Mouse (Mus musculus): ENCODE results near the gene Tead4. TPM values are rescaled to one million over a fixed set of nuclear protein-coding genes. Genes with fewer than 3 reads are reported as not detected.

Tead4 gene
- polyA plus RNA-seq, 1 experiment: 29.9 TPM

GRCm38 (mm10) chr6:128298246-128298645, 2.4 kb downstream of the Tead4 start:
- Histone ChIP-seq H3K4me3 (ENCODE audit: low read depth, low read length) (no peak overlapping the region), H3K27ac (ENCODE audit: insufficient read depth, low read length) (no peak overlapping the region), H3K9me3 (replicated peaks; ENCODE audit: control insufficient read depth, insufficient read depth, low read length, poor library complexity, severe bottlenecking) (no peaks in the 10 kb centered on the region), H3K4me1 (ENCODE audit: control insufficient read depth, insufficient read depth, low read length) (peaks cover 20% of the 10 kb centered on the region), H3K27me3 (ENCODE audit: control insufficient read depth, insufficient read depth, low read length, poor library complexity, severe bottlenecking) (no peaks in the 10 kb centered on the region), H3K36me3 (ENCODE audit: control insufficient read depth, insufficient read depth, low read length, poor library complexity, severe bottlenecking) (no peaks in the 10 kb centered on the region), H3K9ac (ENCODE audit: low read depth, poor library complexity, severe bottlenecking) (no peak overlapping the region)
- no peak for TF ChIP-seq CTCF (IDR thresholded peaks at IDR 0.05; ENCODE audit: low read depth, low read length)
- no peak for TF ChIP-seq POLR2A (IDR thresholded peaks at IDR 0.05; ENCODE audit: insufficient read depth, low read length)
- no peak for TF ChIP-seq EP300 (IDR thresholded peaks at IDR 0.05; ENCODE audit: insufficient read depth, low read depth, low read length)

GRCm38 (mm10) chr6:128296750-128297393, 3.8 kb downstream of the Tead4 start:
- Histone ChIP-seq H3K9ac (ENCODE audit: low read depth, poor library complexity, severe bottlenecking) (0 out of 2 replicates have a peak overlapping the region, but pooled peaks have one; percentile 14), H3K27ac (ENCODE audit: insufficient read depth, low read length) (peak overlapping the region; percentile 80), H3K4me3 (ENCODE audit: low read depth, low read length) (peak overlapping the region; percentile 3; the same call in 1 of the 2 replicates), H3K36me3 (ENCODE audit: control insufficient read depth, insufficient read depth, low read length, poor library complexity, severe bottlenecking) (no peaks in the 10 kb centered on the region), H3K4me1 (ENCODE audit: control insufficient read depth, insufficient read depth, low read length) (peaks cover 20% of the 10 kb centered on the region), H3K27me3 (ENCODE audit: control insufficient read depth, insufficient read depth, low read length, poor library complexity, severe bottlenecking) (no peaks in the 10 kb centered on the region), H3K9me3 (replicated peaks; ENCODE audit: control insufficient read depth, insufficient read depth, low read length, poor library complexity, severe bottlenecking) (no peaks in the 10 kb centered on the region)
- TF ChIP-seq POLR2A (IDR thresholded peaks at IDR 0.05; ENCODE audit: insufficient read depth, low read length): no peak
- peak; percentile 67; the same call in 1 of the 2 replicates for TF ChIP-seq EP300 (IDR thresholded peaks at IDR 0.05; ENCODE audit: insufficient read depth, low read depth, low read length)

- TF ChIP-seq CTCF (IDR thresholded peaks at IDR 0.05; ENCODE audit: low read depth, low read length) (no peak), EP300 (IDR thresholded peaks at IDR 0.05; ENCODE audit: insufficient read depth, low read depth, low read length) (peak; percentile 97)
- H3K9ac ChIP-seq (ENCODE audit: low read depth, poor library complexity, severe bottlenecking): 0 out of 2 replicates have a peak overlapping the region, but pooled peaks have one; percentile 14
- peaks cover 20% of the 10 kb centered on the region for H3K4me1 ChIP-seq (ENCODE audit: control insufficient read depth, insufficient read depth, low read length)
- no peaks in the 10 kb centered on the region for H3K9me3 ChIP-seq (replicated peaks; ENCODE audit: control insufficient read depth, insufficient read depth, low read length, poor library complexity, severe bottlenecking)
- H3K36me3 ChIP-seq (ENCODE audit: control insufficient read depth, insufficient read depth, low read length, poor library complexity, severe bottlenecking): no peaks in the 10 kb centered on the region
- H3K27ac ChIP-seq (ENCODE audit: insufficient read depth, low read length): peak overlapping the region; percentile 80
- no peaks in the 10 kb centered on the region for H3K27me3 ChIP-seq (ENCODE audit: control insufficient read depth, insufficient read depth, low read length, poor library complexity, severe bottlenecking)
- peak overlapping the region; percentile 17; the same call in 1 of the 2 replicates for H3K4me3 ChIP-seq (ENCODE audit: low read depth, low read length)
These were observed 4.5 kb downstream of the Tead4 start for GRCm38 (mm10) chr6:128295876-128296749.

- H3K4me3 ChIP-seq (ENCODE audit: low read depth, low read length): no peak overlapping the region
- no peak for TF ChIP-seq EP300 (IDR thresholded peaks at IDR 0.05; ENCODE audit: insufficient read depth, low read depth, low read length)
- no peak for TF ChIP-seq POLR2A (IDR thresholded peaks at IDR 0.05; ENCODE audit: insufficient read depth, low read length)
- TF ChIP-seq CTCF (IDR thresholded peaks at IDR 0.05; ENCODE audit: low read depth, low read length): no peak
- H3K4me1 ChIP-seq (ENCODE audit: control insufficient read depth, insufficient read depth, low read length): peaks cover 18% of the 10 kb centered on the region
- no peaks in the 10 kb centered on the region for H3K27me3 ChIP-seq (ENCODE audit: control insufficient read depth, insufficient read depth, low read length, poor library complexity, severe bottlenecking)
- no peaks in the 10 kb centered on the region for H3K9me3 ChIP-seq (replicated peaks; ENCODE audit: control insufficient read depth, insufficient read depth, low read length, poor library complexity, severe bottlenecking)
- no peak overlapping the region for H3K27ac ChIP-seq (ENCODE audit: insufficient read depth, low read length)
- no peak overlapping the region for H3K9ac ChIP-seq (ENCODE audit: low read depth, poor library complexity, severe bottlenecking)
- no peaks in the 10 kb centered on the region for H3K36me3 ChIP-seq (ENCODE audit: control insufficient read depth, insufficient read depth, low read length, poor library complexity, severe bottlenecking)
These were observed 9.3 kb downstream of the Tead4 start for GRCm38 (mm10) chr6:128291284-128291683.

- no peaks in the 10 kb centered on the region for H3K9me3 ChIP-seq (replicated peaks; ENCODE audit: control insufficient read depth, insufficient read depth, low read length, poor library complexity, severe bottlenecking)
- no peaks in the 10 kb centered on the region for H3K27me3 ChIP-seq (ENCODE audit: control insufficient read depth, insufficient read depth, low read length, poor library complexity, severe bottlenecking)
- H3K27ac ChIP-seq (ENCODE audit: insufficient read depth, low read length): no peak overlapping the region
- H3K4me3 ChIP-seq (ENCODE audit: low read depth, low read length): no peak overlapping the region
- no peaks in the 10 kb centered on the region for H3K36me3 ChIP-seq (ENCODE audit: control insufficient read depth, insufficient read depth, low read length, poor library complexity, severe bottlenecking)
- TF ChIP-seq EP300 (IDR thresholded peaks at IDR 0.05; ENCODE audit: insufficient read depth, low read depth, low read length) (no peak), POLR2A (IDR thresholded peaks at IDR 0.05; ENCODE audit: insufficient read depth, low read length) (no peak), CTCF (IDR thresholded peaks at IDR 0.05; ENCODE audit: low read depth, low read length) (no peak)
- H3K4me1 ChIP-seq (ENCODE audit: control insufficient read depth, insufficient read depth, low read length): peaks cover 11% of the 10 kb centered on the region
- H3K9ac ChIP-seq (ENCODE audit: low read depth, poor library complexity, severe bottlenecking): no peak overlapping the region
These were observed 11.9 kb downstream of the Tead4 start for GRCm38 (mm10) chr6:128288681-128289080.

All from ES-Bruce4 (cell line).